ENCODE assay signal across 13 mouse cellular contexts in the genomic region with DNA sequence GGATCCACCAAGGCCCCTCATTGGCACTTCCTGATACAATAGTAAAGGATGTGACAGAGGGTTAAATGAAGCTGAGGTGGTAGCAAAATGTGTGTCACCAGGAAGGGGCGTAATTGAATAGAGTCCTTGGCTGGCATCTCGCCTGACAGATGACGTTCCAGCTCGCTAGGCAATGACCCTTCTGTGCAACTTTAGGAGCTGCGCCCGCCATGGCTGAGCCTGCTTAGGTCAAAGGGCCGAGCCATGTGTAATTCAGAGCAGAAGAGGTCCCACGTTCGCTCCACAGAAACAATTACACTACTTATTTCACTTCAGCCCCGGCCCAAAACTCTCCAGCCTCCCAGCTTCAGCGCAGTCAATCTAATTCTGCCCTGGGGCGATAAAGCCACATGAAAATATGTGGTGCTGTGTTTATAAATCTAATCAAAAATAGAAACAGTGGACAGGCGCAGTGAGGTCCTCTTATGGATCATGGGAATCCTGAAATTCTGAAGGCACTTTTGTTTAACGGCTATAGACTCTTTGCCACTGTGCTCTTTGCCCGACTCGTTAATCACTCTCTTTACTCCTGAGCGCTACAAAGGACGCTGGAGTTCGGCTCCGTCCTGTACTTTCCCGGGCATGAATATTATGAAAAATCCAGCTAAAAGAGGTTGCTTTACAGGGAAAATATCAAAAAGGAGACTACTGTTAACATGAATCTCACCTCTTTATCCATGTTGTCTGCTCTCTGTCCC.
DNase-seq lines count a peak whose midpoint lies in the region; ATAC-seq lines count a peak whose summit lies in the region.
"Had no signal": no experiment of that assay in that cellular context is flagged by ENCODE, and none has a peak within 500 bp of the region (broad histone marks: within the 10 kb centered on the region; RNA-seq: fewer than 3 reads in every experiment).

No protein-coding gene starts in this region.

- DNase-seq in kidney, adult 11 months: no peak
- DNase-seq in embryo, embryonic 9.5 days (ENCODE audit: extremely low spot score): peak; percentile 39
- DNase-seq in hindbrain, embryonic 10.5 days (ENCODE audit: low spot score): peak; percentile 65
- DNase-seq in neural tube, embryonic 10.5 days (ENCODE audit: extremely low spot score, low spot score): peak; percentile 44
- DNase-seq in left cerebral cortex, postnatal 36 days (ENCODE audit: low spot score in 2 of 2): no peak
- no peak for DNase-seq in thymus, postnatal 25 days
- DNase-seq: left cerebral cortex, postnatal 4 days had no signal

- intact Hi-C loops in left cerebral cortex, postnatal 36 days (cut with DNase I): no loop called here

- peak overlapping the region; percentile 46 for H3K4me2 ChIP-seq in kidney, embryonic 16.5 days (replicated peaks; ENCODE audit: low read depth, low read length)
- H3K4me2 ChIP-seq: midbrain, embryonic 12.5 days had no signal

- H3K4me1 ChIP-seq in kidney, embryonic 16.5 days (ENCODE audit: insufficient read depth, low read length): peaks cover 13% of the 10 kb centered on the region
- H3K4me1 ChIP-seq in hindbrain, embryonic 10.5 days (replicated peaks): peaks cover 12% of the 10 kb centered on the region
- H3K4me1 ChIP-seq: heart, embryonic 10.5 days; midbrain, embryonic 12.5 days had no signal

- peak; percentile 70; the same call in 1 of the 2 replicates for ATAC-seq in kidney, embryonic 16.5 days (ENCODE audit: low FRiP score, low TSS enrichment)
- ATAC-seq in frontal cortex, adult (ENCODE audit: low TSS enrichment): no peak
- ATAC-seq: intestine, postnatal 0 days had no signal

- H3K9me3 ChIP-seq in kidney, embryonic 16.5 days (ENCODE audit: low read length): no peaks in the 10 kb centered on the region
- no peaks in the 10 kb centered on the region for H3K9me3 ChIP-seq in hindbrain, embryonic 10.5 days
- H3K9me3 ChIP-seq: heart, embryonic 10.5 days; midbrain, embryonic 12.5 days had no signal

- no peaks in the 10 kb centered on the region for H3K36me3 ChIP-seq in kidney, embryonic 16.5 days (ENCODE audit: insufficient read depth, low read length)
- no peaks in the 10 kb centered on the region for H3K36me3 ChIP-seq in hindbrain, embryonic 10.5 days
- H3K36me3 ChIP-seq: heart, embryonic 10.5 days; midbrain, embryonic 12.5 days had no signal

- 21% methylated on average over 21 of the region's 21 CpGs for WGBS in kidney, embryonic 16.5 days
- WGBS in hindbrain, embryonic 10.5 days: 42% methylated on average over 21 of the region's 21 CpGs

- H3K27ac ChIP-seq in kidney, embryonic 16.5 days (ENCODE audit: low read length): no peak overlapping the region
- H3K27ac ChIP-seq in hindbrain, embryonic 10.5 days: peak overlapping the region; percentile 31; the same call in 1 of the 2 replicates
- H3K27ac ChIP-seq: heart, embryonic 10.5 days; midbrain, embryonic 12.5 days had no signal

- H3K27me3 ChIP-seq in kidney, embryonic 16.5 days (ENCODE audit: insufficient read depth, low read length): no peaks in the 10 kb centered on the region
- no peaks in the 10 kb centered on the region for H3K27me3 ChIP-seq in hindbrain, embryonic 10.5 days (ENCODE audit: insufficient read depth, poor library complexity, severe bottlenecking)
- H3K27me3 ChIP-seq: midbrain, embryonic 12.5 days had no signal

- H3K9ac ChIP-seq in kidney, embryonic 16.5 days (replicated peaks; ENCODE audit: low read length): 0 out of 2 replicates have a peak overlapping the region, but pooled peaks have one; percentile 3
- H3K9ac ChIP-seq: midbrain, embryonic 12.5 days had no signal

- peak overlapping the region; percentile 23; the same call in 1 of the 2 replicates for H3K4me3 ChIP-seq in kidney, embryonic 16.5 days (ENCODE audit: low read length)
- peak overlapping the region; percentile 14; the same call in 1 of the 2 replicates for H3K4me3 ChIP-seq in hindbrain, embryonic 10.5 days
- H3K4me3 ChIP-seq: erythroblast, embryonic 14.5 days; heart, embryonic 10.5 days; midbrain, embryonic 12.5 days had no signal

Comparison
In these comparisons a context has a peak if more than half of its experiments do, and no peak if none do; other contexts are left out.
1. DNase-seq: peak in embryo, embryonic 9.5 days (single experiment), hindbrain, embryonic 10.5 days (single experiment) and neural tube, embryonic 10.5 days (single experiment); none in kidney, adult 11 months (single experiment), left cerebral cortex, postnatal 36 days (0 of 2) and thymus, postnatal 25 days (single experiment).